Mouse (Mus musculus): ENCODE measurements at regions not wholly inside any gene's neighbourhood (a gene's known extent, or its start where the extent isn't known, plus 50 kb on each side); places are given as distances from the start of the nearest gene placed in this dataset.

GRCm38 (mm10) chr16:95929700-95930435 lies 60.9 kb downstream of the Psmg1 start:
- H3K4me2 ChIP-seq = no peak overlapping the region
- H3K27ac ChIP-seq (replicated peaks) = peak overlapping the region; percentile 58; the same call in 1 of the 2 replicates
- no peak for ATAC-seq (ENCODE audit: insufficient read depth)
- no peaks in the 10 kb centered on the region for H3K9me3 ChIP-seq (replicated peaks)
- no peaks in the 10 kb centered on the region for H3K36me3 ChIP-seq (replicated peaks)
- no peak overlapping the region for H3K9ac ChIP-seq
- no peaks in the 10 kb centered on the region for H3K27me3 ChIP-seq
- 48% methylated on average over 14 of the region's 14 CpGs for WGBS (ENCODE audit: insufficient replicate concordance)
- peaks cover 26% of the 10 kb centered on the region; the same call in 1 of the 2 replicates for H3K4me1 ChIP-seq (replicated peaks)
- H3K4me3 ChIP-seq (replicated peaks) = no peak overlapping the region

DNA sequence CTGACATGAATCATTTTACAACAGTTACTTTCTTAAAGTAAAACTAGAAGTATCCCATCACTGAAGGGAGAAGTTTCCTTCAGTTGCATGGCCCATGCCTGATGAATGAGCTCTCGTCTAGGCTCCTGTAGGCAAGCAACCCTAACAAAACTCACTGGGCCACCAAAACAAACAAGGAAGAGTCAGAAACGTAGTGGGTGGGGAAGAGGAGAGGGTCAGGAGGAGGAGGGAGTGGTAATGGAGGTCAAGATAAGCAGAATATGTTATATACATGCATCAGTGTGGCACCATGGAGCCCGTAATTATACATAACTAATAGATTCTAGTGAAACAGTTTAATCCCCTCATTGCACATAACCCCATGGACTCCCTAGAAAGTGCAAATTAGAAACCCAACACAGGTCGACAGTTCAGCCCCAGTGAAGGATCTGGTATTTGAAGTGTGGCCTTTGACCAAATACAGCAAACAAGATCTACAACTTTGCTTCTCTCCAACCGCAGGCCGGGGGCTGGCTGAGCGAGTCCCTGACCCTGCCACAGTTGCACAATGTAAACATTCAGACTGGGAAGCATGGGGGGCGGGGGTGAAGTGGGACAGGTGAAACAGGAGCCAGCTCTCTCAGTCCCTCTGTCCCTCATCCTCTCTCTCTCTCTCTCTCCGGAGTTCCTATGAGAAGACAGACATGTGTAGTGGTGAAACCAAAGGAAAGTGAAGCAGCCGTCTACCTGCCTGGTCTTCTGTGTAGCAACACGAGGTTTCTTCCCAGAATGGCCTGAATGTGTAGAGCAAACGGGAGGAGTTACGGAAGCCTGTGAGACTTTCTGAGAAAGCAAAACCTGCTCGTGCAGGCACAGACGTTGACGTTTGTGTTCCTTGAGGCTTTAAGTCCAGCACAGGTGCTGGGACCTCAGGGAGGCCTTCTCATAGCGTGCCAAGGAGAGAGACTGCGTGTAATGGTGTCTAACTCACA lies 62.2 kb downstream of the Psmg1 start:
- no peaks in the 10 kb centered on the region for H3K36me3 ChIP-seq (replicated peaks)
- H3K9ac ChIP-seq = no peak overlapping the region
- ATAC-seq (ENCODE audit: insufficient read depth) = peak; percentile 78
- H3K4me3 ChIP-seq (replicated peaks) = no peak overlapping the region
- peaks cover 26% of the 10 kb centered on the region; the same call in 1 of the 2 replicates for H3K4me1 ChIP-seq (replicated peaks)
- no peaks in the 10 kb centered on the region for H3K27me3 ChIP-seq
- H3K27ac ChIP-seq (replicated peaks) = peak overlapping the region; percentile 58
- H3K9me3 ChIP-seq (replicated peaks) = no peaks in the 10 kb centered on the region
- 47% methylated on average over 18 of the region's 18 CpGs for WGBS (ENCODE audit: insufficient replicate concordance)
- H3K4me2 ChIP-seq = no peak overlapping the region

DNA sequence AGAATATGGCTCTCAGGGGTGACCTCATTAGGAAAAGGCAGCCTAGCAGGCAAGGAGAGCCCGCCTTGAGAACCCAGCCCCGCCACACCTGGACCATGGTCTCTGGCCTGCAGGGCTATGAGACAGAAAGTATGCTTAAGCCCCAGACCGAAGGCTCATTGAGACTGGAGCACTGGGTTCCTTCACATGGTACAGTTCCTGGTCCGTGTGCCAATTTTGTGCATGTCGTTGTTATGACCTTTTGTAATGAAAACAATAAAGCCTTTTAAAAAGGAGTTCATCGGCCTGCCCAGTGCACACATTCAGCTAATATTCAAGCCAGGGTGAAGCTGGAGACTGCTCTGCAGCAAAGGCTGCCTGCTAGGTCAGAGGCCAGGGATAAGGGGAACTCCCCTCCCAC lies 64.2 kb downstream of the Psmg1 start:
- 54% methylated on average over 6 of the region's 6 CpGs for WGBS (ENCODE audit: insufficient replicate concordance)
- ATAC-seq (ENCODE audit: insufficient read depth) = no peak
- 0 out of 2 replicates have a peak overlapping the region, but pooled peaks have one; percentile 24 for H3K27ac ChIP-seq (replicated peaks)

GRCm38 (mm10) chr16:95924716-95925115 lies 66.0 kb downstream of the Psmg1 start:
- no peak overlapping the region for H3K4me3 ChIP-seq (replicated peaks)
- H3K4me1 ChIP-seq (replicated peaks) = peaks cover 18% of the 10 kb centered on the region; the same call in 1 of the 2 replicates
- H3K9ac ChIP-seq = no peak overlapping the region
- no peaks in the 10 kb centered on the region for H3K27me3 ChIP-seq
- H3K36me3 ChIP-seq (replicated peaks) = no peaks in the 10 kb centered on the region
- no peak for ATAC-seq (ENCODE audit: insufficient read depth)
- 59% methylated on average over 8 of the region's 8 CpGs for WGBS (ENCODE audit: insufficient replicate concordance)
- H3K27ac ChIP-seq (replicated peaks) = no peak overlapping the region
- no peaks in the 10 kb centered on the region for H3K9me3 ChIP-seq (replicated peaks)
- H3K4me2 ChIP-seq = no peak overlapping the region

More for the DNA sequence above, 64.2 kb downstream of the Psmg1 start:
- Histone ChIP-seq H3K4me2 (no peak overlapping the region), H3K9ac (no peak overlapping the region), H3K36me3 (replicated peaks) (no peaks in the 10 kb centered on the region), H3K9me3 (replicated peaks) (no peaks in the 10 kb centered on the region), H3K27me3 (no peaks in the 10 kb centered on the region), H3K4me3 (replicated peaks) (no peak overlapping the region), H3K4me1 (replicated peaks) (peaks cover 26% of the 10 kb centered on the region; the same call in 1 of the 2 replicates)

GRCm38 (mm10) chr16:95923991-95924390 lies 66.8 kb downstream of the Psmg1 start:
- no peak overlapping the region for H3K4me3 ChIP-seq (replicated peaks)
- H3K9ac ChIP-seq = no peak overlapping the region
- peaks cover 11% of the 10 kb centered on the region; the same call in 1 of the 2 replicates for H3K4me1 ChIP-seq (replicated peaks)
- H3K9me3 ChIP-seq (replicated peaks) = no peaks in the 10 kb centered on the region
- H3K36me3 ChIP-seq (replicated peaks) = no peaks in the 10 kb centered on the region
- H3K4me2 ChIP-seq = no peak overlapping the region
- ATAC-seq (ENCODE audit: insufficient read depth) = no peak
- WGBS (ENCODE audit: insufficient replicate concordance) = 63% methylated on average over 7 of the region's 7 CpGs
- H3K27ac ChIP-seq (replicated peaks) = no peak overlapping the region
- no peaks in the 10 kb centered on the region for H3K27me3 ChIP-seq

GRCm38 (mm10) chr16:95922369-95922934 lies 68.3 kb downstream of the Psmg1 start:
- no peaks in the 10 kb centered on the region for H3K9me3 ChIP-seq (replicated peaks)
- H3K4me1 ChIP-seq (replicated peaks) = peaks cover 9% of the 10 kb centered on the region; the same call in 1 of the 2 replicates
- no peak overlapping the region for H3K9ac ChIP-seq
- no peak overlapping the region for H3K27ac ChIP-seq (replicated peaks)
- no peak for ATAC-seq (ENCODE audit: insufficient read depth)
- 74% methylated on average over 9 of the region's 9 CpGs for WGBS (ENCODE audit: insufficient replicate concordance)
- H3K27me3 ChIP-seq = no peaks in the 10 kb centered on the region
- H3K4me2 ChIP-seq = no peak overlapping the region
- H3K4me3 ChIP-seq (replicated peaks) = no peak overlapping the region
- H3K36me3 ChIP-seq (replicated peaks) = no peaks in the 10 kb centered on the region

- Histone ChIP-seq H3K4me2 (no peak overlapping the region), H3K4me1 (replicated peaks) (no peaks in the 10 kb centered on the region)
These were observed 69.6 kb downstream of the Psmg1 start for GRCm38 (mm10) chr16:95921169-95921568.

DNA sequence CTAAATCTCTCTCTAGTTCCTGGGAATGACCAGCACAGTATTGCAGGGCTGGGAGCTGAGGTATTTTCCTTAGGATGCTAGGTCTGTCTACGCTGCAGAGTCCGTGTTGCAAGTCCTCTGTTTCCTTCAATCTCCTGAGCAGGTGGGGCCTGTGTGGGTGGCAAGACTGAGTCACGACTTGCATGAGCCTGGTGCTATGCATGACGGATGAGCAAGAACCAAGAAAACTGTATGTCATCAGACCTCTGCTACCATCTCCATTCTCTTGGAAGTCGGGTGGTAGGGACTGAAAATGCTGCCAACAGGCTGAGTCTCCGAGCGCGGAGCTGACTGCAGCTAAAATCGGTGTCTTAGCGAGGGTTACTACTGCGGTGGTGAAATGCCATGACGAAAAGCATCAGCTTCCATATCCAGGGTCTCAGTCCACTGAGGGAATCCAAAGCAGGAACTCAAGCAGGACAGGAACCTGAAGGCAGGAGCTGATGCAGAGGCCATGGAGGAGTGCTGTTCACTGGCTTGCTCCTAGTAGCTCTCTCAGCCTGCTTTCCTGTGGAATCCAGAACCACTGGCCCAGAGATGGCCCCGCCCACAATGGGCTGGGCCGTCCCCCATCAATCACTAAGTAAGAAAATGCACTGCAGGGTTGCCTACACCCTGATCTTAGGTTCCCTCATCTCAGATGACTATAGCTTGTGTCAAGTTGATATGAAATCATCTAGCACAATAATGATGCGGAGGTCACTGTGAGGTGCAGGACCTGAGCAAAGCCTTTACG lies 71.9 kb downstream of the Psmg1 start:
- Histone ChIP-seq H3K4me2 (no peak overlapping the region), H3K4me3 (replicated peaks) (no peak overlapping the region), H3K9ac (no peak overlapping the region), H3K27me3 (no peaks in the 10 kb centered on the region), H3K4me1 (replicated peaks) (no peaks in the 10 kb centered on the region), H3K27ac (replicated peaks) (no peak overlapping the region), H3K9me3 (replicated peaks) (no peaks in the 10 kb centered on the region), H3K36me3 (replicated peaks) (no peaks in the 10 kb centered on the region)
- ATAC-seq (ENCODE audit: insufficient read depth) = no peak
- 75% methylated on average over 16 of the region's 16 CpGs for WGBS (ENCODE audit: insufficient replicate concordance)

More at GRCm38 (mm10) chr16:95921169-95921568, 69.6 kb downstream of the Psmg1 start:
- H3K27ac ChIP-seq (replicated peaks) = no peak overlapping the region
- H3K9ac ChIP-seq = no peak overlapping the region
- H3K36me3 ChIP-seq (replicated peaks) = no peaks in the 10 kb centered on the region
- ATAC-seq (ENCODE audit: insufficient read depth) = no peak
- H3K9me3 ChIP-seq (replicated peaks) = no peaks in the 10 kb centered on the region
- no peaks in the 10 kb centered on the region for H3K27me3 ChIP-seq
- H3K4me3 ChIP-seq (replicated peaks) = no peak overlapping the region
- WGBS (ENCODE audit: insufficient replicate concordance) = 38% methylated on average over 4 of the region's 4 CpGs

- 64% methylated on average over 14 of the region's 14 CpGs for WGBS (ENCODE audit: insufficient replicate concordance)
- Histone ChIP-seq H3K36me3 (replicated peaks) (no peaks in the 10 kb centered on the region), H3K9me3 (replicated peaks) (no peaks in the 10 kb centered on the region), H3K4me2 (no peak overlapping the region), H3K27me3 (no peaks in the 10 kb centered on the region), H3K4me3 (replicated peaks) (no peak overlapping the region), H3K27ac (replicated peaks) (no peak overlapping the region), H3K4me1 (replicated peaks) (no peaks in the 10 kb centered on the region), H3K9ac (no peak overlapping the region)
- no peak for ATAC-seq (ENCODE audit: insufficient read depth)
These were observed 72.9 kb downstream of the Psmg1 start for GRCm38 (mm10) chr16:95917635-95918407.

DNA sequence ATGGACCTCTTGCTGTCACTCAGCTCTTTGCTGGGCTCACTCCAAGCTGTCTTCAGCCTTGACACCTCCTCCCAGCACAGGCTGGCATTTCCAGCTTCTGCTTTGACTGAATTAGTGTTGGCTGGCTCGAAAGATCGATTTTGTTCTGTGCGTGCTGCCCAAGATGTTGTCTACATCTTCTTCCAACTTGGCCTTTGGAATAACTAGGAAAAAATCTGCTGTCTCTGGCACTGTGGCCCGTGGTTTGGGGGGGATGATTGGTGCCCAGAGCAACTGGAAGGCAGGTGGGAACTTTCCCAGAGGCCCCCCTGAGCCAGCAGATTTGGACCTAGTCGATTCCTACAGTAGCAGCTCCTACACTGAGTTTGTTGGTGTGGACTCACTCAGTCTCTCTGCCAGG lies 76.9 kb downstream of the Psmg1 start:
- H3K36me3 ChIP-seq (replicated peaks) = no peaks in the 10 kb centered on the region
- no peaks in the 10 kb centered on the region for H3K4me1 ChIP-seq (replicated peaks)
- no peak overlapping the region for H3K27ac ChIP-seq (replicated peaks)
- WGBS (ENCODE audit: insufficient replicate concordance) = 59% methylated on average over 5 of the region's 5 CpGs
- H3K4me2 ChIP-seq = no peak overlapping the region
- no peaks in the 10 kb centered on the region for H3K9me3 ChIP-seq (replicated peaks)
- no peaks in the 10 kb centered on the region for H3K27me3 ChIP-seq
- no peak overlapping the region for H3K4me3 ChIP-seq (replicated peaks)
- no peak overlapping the region for H3K9ac ChIP-seq
- ATAC-seq (ENCODE audit: insufficient read depth) = no peak
